Mouse (Mus musculus): ENCODE data around the gene St8sia4.
"Not testable (repeated sequence)": the region's sequence is repeated elsewhere in the genome, so short reads cannot be mapped to it uniquely, and the experiment has no call there.

Gene St8sia4

DNA sequence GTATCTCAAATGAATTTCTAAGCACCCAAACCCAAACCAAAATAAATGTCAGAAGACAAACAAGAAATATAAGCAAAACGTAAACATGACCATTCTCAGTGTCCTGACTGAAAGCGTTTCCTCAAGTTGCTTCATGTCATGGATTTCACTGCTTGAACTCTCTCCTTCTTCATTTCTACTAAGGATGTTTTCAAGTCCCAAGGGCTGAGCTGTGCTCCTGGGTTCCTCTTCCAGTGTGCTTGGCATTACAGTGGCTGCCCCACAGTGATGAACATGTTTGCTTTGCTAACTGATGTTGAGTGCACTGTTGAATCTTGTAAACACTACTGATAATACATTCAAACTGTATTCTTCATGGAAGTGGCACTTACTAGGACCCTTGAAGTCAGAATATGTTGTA lies 76.3 kb downstream of the St8sia4 start:
- no peak for DNase-seq (ENCODE audit: low spot score)

DNA sequence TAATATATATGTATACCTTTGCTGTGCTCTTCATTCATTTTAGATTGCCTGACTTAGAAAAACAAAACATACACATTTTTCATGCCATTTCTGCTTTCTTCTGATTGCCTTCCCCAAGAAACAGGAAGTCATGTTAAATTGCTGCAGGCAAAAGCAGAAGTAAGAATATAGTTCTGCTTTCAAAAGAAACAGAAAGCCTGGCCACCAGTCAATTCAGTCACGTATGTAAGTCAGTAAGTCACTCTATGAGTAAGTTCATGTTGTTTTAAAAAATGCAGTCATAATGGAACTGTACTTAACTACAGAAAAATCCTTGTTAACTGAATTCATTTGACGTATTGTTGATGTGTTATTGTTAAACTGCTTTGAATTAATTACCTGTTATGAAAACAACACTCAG lies 77.3 kb downstream of the St8sia4 start:
- DNase-seq (ENCODE audit: low spot score), result no peak

DNA sequence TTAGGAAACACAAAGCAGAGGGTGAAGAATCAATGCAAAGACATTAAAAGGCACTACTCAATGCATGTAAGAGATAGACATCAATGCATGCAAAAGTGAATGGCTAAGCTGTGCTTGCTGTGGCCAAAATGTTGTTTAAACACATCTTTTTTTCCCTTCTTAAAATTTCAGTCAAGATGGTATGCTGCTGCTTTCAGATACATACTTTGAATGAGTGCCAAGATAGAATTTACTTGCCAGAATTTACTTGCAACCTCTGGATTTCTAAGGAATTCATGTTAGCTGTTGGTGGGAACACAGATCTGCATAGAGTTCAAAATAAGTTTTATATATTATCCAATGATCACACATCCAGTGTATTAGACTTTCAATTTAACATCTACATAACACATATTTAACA lies 77.9 kb downstream of the St8sia4 start:
- no peak for DNase-seq (ENCODE audit: low spot score)

DNA sequence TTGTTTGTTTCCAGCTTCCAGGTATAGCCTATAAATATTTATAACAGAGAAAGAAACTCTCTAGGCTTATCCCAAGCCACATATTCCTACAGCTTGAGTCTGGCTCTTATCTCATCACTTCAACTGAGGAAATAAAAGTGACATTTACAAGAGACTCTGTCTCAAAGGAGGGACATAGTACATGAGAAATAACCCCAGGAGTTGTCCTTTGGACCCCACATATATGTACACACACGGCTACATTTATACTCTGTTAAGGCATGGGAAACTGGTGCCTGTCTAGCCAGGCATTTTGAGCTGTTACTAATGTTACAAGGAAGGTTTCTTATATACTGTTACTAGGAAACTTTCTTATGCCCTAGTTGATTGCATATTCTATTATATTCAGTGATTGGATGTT lies 84.1 kb downstream of the St8sia4 start:
- DNase-seq (ENCODE audit: low spot score), result no peak

DNA sequence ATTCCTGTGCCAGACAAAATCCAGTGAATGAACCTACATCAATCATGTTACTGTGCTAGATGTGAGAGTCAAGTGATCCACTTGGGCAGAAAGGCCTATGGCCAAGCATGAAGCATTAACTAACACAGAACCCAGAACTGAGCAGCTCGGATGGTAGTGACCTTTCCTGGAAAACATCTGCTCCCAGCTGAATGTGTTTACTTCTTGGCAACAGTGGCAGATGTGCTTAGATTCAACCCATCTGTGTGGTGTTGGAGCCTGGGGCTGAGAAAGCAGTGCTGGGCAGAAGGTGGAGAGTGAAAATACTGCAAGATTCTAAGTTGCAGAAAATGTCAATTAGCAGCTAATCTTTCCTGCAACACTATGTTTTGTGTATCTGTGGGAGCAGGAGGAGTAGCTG lies 85.1 kb downstream of the St8sia4 start:
- DNase-seq (ENCODE audit: low spot score), result no peak

DNA sequence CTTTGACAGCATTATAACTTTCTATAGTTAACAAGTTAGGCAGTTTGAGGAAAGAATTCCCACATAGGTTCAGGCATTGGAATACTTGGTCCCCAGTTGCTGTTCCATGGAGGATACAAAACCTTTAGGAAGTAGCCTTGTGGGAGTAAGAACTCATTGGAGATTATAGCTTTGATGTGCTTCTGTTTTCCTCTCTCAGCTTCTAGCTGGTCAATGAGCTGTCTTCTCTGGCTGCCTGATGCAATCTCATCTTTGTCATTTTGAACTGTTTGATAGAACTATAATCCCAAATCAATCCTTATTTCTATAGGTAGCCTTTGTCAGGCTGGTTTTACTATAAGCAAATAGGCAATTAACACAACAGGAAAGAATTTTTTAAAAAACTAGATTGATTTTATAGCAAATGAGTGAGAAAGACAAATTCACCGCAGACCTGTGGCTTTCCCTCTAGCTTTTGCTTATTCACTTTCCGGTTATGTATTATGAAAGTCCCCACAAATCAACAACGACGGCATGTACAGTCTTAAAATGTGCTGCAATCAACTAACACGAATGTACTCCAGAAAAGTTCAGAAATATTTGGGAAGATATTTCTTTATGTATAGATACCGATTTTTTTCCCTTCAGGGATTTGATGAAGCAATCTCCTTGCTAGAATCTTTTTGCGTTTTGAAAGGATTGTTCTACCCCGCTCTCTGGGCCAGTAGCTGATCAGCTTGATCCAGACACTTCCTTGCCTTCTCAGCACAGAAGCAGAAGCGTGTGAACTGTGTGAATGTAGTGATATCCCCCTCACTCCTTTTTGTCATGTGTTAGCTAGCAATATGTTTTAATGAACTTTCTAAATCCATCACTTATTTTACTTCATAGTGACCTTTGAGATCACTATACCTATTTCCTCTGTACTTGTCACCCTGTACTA lies 94.5 kb downstream of the St8sia4 start:
- DNase-seq (ENCODE audit: low spot score), result no peak

DNA sequence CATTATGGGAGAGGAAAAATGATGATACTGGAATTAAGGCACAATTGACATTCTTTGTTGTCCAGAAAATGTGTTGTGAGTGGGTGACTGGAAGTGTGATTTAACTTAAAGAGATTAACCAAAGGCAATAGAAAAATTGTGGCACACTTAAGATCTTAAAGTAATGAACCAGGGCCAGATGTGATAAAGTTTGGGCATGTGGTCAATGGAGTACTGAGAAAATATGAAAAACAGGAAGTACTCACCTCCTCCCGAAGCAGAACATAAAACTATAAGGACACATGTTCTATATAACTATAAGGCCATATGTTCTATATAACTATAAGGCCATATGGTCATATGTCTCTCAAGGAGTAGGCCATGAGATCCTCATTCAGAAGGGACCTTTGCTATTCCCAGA lies 96.3 kb downstream of the St8sia4 start:
- DNase-seq (ENCODE audit: low spot score), result no peak

DNA sequence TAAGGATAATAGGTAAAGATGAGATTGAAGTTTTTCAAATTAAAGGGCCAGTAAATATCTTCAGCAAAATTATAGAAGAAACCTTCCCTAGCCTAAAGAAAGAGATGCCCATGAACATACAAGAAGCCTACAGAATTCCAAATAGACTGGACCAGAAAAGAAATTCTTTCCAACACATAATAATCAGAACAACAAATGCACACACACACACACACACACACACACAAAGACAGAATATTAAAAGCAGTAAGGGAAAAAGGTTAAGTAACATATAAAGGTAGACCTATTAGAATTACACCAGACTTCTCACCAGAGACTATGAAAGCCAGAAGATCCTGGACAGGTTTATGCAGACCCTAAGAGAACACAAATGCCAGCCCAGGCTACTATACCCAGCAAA lies 112.8 kb downstream of the St8sia4 start:
- not testable (repeated sequence) for DNase-seq (ENCODE audit: low spot score)

DNA sequence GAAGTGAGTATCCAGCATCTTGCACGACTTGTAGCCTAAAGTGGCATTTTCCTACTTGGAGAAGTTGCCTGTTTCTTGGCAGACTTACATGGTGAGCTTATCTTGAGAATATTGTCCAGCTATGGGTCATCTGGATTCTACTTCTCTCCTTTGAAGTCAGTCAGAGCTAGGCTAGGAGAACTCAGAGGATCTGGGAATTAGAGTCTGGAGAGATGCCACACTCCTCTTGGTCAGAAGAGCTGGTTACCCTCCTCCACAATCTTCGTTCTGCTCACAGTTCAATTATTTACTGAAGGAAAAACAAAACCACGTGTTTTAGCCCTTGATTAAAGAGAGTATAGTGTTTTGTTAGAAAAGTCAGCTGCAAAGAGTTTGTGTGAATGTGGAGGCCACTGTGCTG lies 125.9 kb downstream of the St8sia4 start:
- DNase-seq (ENCODE audit: low spot score), result no peak
